Mouse (Mus musculus) splenic B cell, adult 2 months (primary cell): ENCODE data around the gene Slc25a42.

Experiments used
- DNase-seq: peaks from one replicate; pipeline ENCODE4 v3.0.0-alpha.2; 2011; ENCODE audit warnings: low read depth, low spot score
- H3K27me3 ChIP-seq: 2 replicates; pipeline ENCODE4 v1.6.1; 2012; ENCODE audit warnings: mild to moderate bottlenecking, low read length, moderate library complexity, mixed read lengths; ENCODE audit not compliant: control insufficient read depth, poor library complexity, insufficient read depth, severe bottlenecking
- H3K36me3 ChIP-seq: 2 replicates; pipeline ENCODE4 v1.6.1; 2012; ENCODE audit warnings: mild to moderate bottlenecking, low read length, moderate library complexity, mixed read lengths; ENCODE audit not compliant: control insufficient read depth, poor library complexity, insufficient read depth, severe bottlenecking

The Slc25a42 gene

GRCm38 (mm10) chr8:70201417-70201816 is 10.7 kb downstream of the Slc25a42 start:
- no peaks in the 10 kb centered on the region for H3K36me3 ChIP-seq
- H3K27me3 ChIP-seq = no peaks in the 10 kb centered on the region
- DNase-seq = no peak

- no peaks in the 10 kb centered on the region for H3K27me3 ChIP-seq
- no peaks in the 10 kb centered on the region for H3K36me3 ChIP-seq
- DNase-seq = peak; percentile 44
Measured at GRCm38 (mm10) chr8:70200098-70200681, 11.9 kb downstream of the Slc25a42 start.

- Histone ChIP-seq H3K27me3 (no peaks in the 10 kb centered on the region), H3K36me3 (no peaks in the 10 kb centered on the region)
- no peak for DNase-seq
Measured at GRCm38 (mm10) chr8:70197603-70198002, 14.5 kb downstream of the Slc25a42 start.

GRCm38 (mm10) chr8:70195762-70196161 is 16.3 kb downstream of the Slc25a42 start:
- H3K27me3 ChIP-seq = no peaks in the 10 kb centered on the region
- no peak for DNase-seq
- H3K36me3 ChIP-seq = no peaks in the 10 kb centered on the region

- DNase-seq = no peak
- Histone ChIP-seq H3K36me3 (no peaks in the 10 kb centered on the region), H3K27me3 (no peaks in the 10 kb centered on the region)
Measured at GRCm38 (mm10) chr8:70194191-70194590, 17.9 kb downstream of the Slc25a42 start.

- Histone ChIP-seq H3K36me3 (no peaks in the 10 kb centered on the region), H3K27me3 (no peaks in the 10 kb centered on the region)
- no peak for DNase-seq
Measured at GRCm38 (mm10) chr8:70193238-70193637, 18.9 kb downstream of the Slc25a42 start.

- DNase-seq = no peak
- Histone ChIP-seq H3K27me3 (no peaks in the 10 kb centered on the region), H3K36me3 (no peaks in the 10 kb centered on the region)
Measured at GRCm38 (mm10) chr8:70188707-70189106, 23.4 kb downstream of the Slc25a42 start.

GRCm38 (mm10) chr8:70183194-70183593 is 28.9 kb downstream of the Slc25a42 start:
- no peaks in the 10 kb centered on the region for H3K27me3 ChIP-seq
- H3K36me3 ChIP-seq = no peaks in the 10 kb centered on the region
- no peak for DNase-seq

GRCm38 (mm10) chr8:70181903-70182252 is 30.2 kb downstream of the Slc25a42 start:
- Histone ChIP-seq H3K27me3 (no peaks in the 10 kb centered on the region), H3K36me3 (no peaks in the 10 kb centered on the region)
- DNase-seq = no peak

- no peaks in the 10 kb centered on the region for H3K27me3 ChIP-seq
- no peak for DNase-seq
- H3K36me3 ChIP-seq = no peaks in the 10 kb centered on the region
Measured at GRCm38 (mm10) chr8:70181212-70181902, 30.7 kb downstream of the Slc25a42 start.

GRCm38 (mm10) chr8:70179082-70179481 is 33.0 kb downstream of the Slc25a42 start:
- DNase-seq = peak; percentile 45
- H3K27me3 ChIP-seq = no peaks in the 10 kb centered on the region
- H3K36me3 ChIP-seq = no peaks in the 10 kb centered on the region

- Histone ChIP-seq H3K27me3 (no peaks in the 10 kb centered on the region), H3K36me3 (no peaks in the 10 kb centered on the region)
- no peak for DNase-seq
Measured at GRCm38 (mm10) chr8:70178231-70178630, 33.9 kb downstream of the Slc25a42 start.

GRCm38 (mm10) chr8:70174079-70174478 is 38.0 kb downstream of the Slc25a42 start:
- no peaks in the 10 kb centered on the region for H3K36me3 ChIP-seq
- DNase-seq = no peak
- no peaks in the 10 kb centered on the region for H3K27me3 ChIP-seq

- no peak for DNase-seq
- H3K27me3 ChIP-seq = no peaks in the 10 kb centered on the region
- no peaks in the 10 kb centered on the region for H3K36me3 ChIP-seq
Measured at GRCm38 (mm10) chr8:70173320-70173719, 38.8 kb downstream of the Slc25a42 start.

GRCm38 (mm10) chr8:70172043-70172681 is 39.9 kb downstream of the Slc25a42 start, which contains the start of gene Tmem161a:
Gene Tmem161a (plus strand): TSS chr8:70172356.
- Histone ChIP-seq H3K27me3 (no peaks in the 10 kb centered on the region), H3K36me3 (no peaks in the 10 kb centered on the region)
- DNase-seq = peak; percentile 94
